Mouse (Mus musculus) activated CD4-positive, CD25-positive, alpha-beta regulatory T cell (primary cell): ENCODE data around the gene Stab1. TPM values are rescaled to one million over a fixed set of nuclear protein-coding genes. Genes with fewer than 3 reads are reported as not detected.

ENCODE experiments used
- polyA plus RNA-seq, 2 experiments: library from polyadenylated mRNA; unstranded; fragments of 100-300 nt; shearing (Covaris generic); gene quantifications; one replicate each; pipeline ENCODE4 v1.2.1; 2017

Stab1 gene
- polyA plus RNA-seq, result 1 to 10 TPM in 1 of 2 experiments, under 1 TPM in 1; 0.92 to 1.1 TPM

DNA sequence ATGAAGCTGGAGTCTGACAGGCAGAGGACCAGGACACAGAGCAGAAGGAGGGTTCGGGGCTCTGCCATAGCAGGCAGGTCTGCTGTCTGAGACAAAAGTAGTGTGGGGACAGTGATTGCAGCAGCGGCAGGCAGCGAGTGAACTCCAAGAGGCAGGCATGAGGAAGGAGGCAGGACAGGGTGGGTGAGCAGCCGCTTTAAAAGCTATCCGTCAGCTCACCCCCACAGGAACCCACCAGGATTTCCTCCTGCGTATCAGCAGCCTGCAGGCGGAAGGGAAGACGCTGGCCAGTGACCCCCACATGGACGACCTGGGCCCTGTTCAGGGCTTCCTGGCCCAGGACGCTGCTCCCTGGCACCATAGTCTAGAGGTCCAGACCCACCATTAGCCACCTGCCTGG lies at the start of gene Stab1:
Gene Stab1, minus strand, starts transcription at position 217 of the 400 bp plus-strand sequence.

DNA sequence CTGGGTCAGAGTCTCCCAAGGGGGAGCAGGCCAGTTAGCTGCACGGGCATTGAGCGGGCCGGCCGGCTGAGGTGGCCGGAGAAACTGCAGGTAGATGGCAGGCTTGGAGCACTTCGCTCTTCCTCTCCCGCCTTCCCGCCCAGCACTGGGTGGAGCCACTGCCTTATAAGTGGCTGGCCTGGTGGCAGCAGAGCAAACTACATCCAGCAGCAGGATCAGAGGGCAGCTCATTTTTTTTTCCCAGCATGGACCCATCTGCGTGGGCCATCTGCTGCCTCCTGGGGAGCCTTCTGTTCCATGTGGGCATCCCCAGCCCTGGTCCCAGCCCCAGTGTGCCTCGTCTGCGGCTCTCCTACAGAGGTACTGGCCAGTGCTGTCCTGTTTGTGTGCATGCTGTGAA lies 49.2 kb upstream of the Stab1 start, which contains the start of gene Sema3g:
Gene Sema3g, plus strand, starts transcription at position 195 of the 400 bp plus-strand sequence.

DNA sequence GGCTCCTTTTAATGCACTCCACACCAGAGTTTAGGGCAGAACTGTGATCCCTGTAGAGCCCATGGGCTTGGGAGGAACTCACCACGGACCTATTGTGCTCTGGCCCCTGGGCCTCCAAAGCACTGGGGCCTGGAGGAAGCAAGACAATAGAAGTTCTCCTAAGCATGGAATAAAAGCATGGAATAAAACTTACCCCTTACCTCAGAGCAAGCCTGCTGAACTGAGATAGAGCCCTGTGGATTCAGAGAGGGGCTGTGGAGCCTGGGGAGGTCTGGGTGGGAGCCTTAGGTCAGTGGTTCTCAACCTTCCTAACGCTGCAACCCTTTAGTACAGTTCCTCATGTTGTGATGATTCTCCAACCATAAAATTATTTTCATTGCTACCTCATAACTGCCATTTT lies 48.4 kb upstream of the Stab1 start, which contains the start of gene Nisch:
Gene Nisch, minus strand, starts transcription at position 101 of the 400 bp plus-strand sequence.

GRCm38 (mm10) chr14:31208084-31208483 lies 39.6 kb upstream of the Stab1 start, which contains the start of gene Tnnc1:
Gene Tnnc1 (plus strand): TSS chr14:31208312.

DNA sequence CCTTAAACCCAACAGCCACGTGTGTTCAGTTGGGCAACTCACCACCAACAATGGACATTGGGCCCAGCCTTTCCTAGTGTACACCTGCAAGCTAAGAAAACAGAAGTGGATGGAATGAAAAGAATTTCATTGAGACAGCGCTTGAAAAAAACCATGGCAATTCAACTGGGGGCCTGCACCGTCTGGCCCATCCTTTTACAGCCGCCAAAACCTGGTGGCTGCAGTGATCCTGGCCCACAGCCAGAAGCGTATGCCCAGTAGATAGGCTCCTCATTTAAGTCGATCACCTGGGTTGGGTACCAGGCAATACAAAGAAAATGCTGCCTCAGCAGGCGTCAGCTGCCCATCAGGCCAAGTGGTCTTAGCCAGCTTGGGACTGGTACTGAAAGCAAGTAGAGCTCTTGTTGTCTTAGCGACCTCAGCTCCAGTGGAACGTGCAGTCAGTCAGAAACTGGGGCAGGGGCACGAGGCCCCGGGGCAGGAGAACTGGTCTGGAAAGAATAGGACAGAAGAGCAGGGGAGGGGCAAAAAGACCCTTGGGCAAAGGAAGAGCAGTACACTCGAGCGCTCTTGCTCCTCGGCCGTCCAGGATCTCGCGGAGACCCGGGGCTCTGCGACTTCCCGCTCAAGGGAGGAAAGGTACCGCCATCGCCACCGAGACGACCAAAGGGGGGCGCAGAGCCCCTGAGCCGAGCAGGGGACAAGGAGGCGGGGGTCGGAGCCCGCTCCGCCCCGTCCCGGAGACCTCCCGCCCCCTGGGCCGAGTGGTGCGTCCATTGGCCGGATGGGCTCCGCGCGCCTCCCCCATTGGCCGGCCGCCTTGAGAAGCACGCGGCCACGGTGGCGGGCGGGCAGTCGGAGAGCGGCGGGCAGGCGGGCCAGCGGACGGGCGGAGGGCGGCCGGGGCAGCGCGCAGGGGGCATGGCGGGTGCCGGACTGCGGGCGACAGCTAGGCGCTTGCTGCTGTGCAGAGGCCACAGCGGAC lies 37.9 kb downstream of the Stab1 start, which contains the start of gene Nt5dc2:
Gene Nt5dc2, plus strand, starts transcription at position 818 of the 985 bp plus-strand sequence.

DNA sequence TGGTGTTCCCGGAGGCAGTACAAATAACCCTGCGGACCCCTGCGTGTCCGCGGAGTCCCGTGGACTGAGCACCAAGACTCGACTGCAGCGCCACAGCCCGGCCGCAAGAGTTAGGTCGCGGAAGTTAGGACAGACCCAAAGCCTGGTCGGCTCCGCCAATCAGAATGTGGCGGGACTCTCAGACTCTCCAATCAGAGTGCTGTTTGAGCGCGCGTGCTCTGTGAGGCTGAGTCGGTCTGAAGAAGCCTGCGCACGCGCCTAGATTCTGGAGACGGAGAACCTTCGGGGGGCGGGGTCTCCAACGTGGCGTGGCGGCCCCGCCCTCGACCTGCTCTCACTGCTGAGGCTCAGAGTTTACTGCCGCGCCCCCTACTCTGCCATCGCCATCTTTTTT lies 39.6 kb downstream of the Stab1 start, which contains the start of gene Smim4:
Gene Smim4, minus strand, starts transcription at position 131 of the 394 bp plus-strand sequence.

Other genes with a start within 250 kb of the Stab1 start
- gene Itih3, start 244.9 kb downstream of the Stab1 start, polyA plus RNA-seq, result not detected
- gene Itih1, start 225.4 kb downstream of the Stab1 start, polyA plus RNA-seq, result under 1 TPM in 1 of 2 experiments, not detected in 1; 0.11 TPM
- 1 to 10 TPM; 3.9 to 5.2 TPM for gene Nek4, start 217.3 kb downstream of the Stab1 start, polyA plus RNA-seq
- 1 to 10 TPM; 7.3 to 9.7 TPM for gene Glt8d1, start 167.2 kb downstream of the Stab1 start, polyA plus RNA-seq
- 100 to 1,000 TPM; 363 to 372 TPM for gene Spcs1, start 167.0 kb downstream of the Stab1 start, polyA plus RNA-seq
- 100 to 1,000 TPM; 134 to 149 TPM for gene Pbrm1, start 149.5 kb downstream of the Stab1 start, polyA plus RNA-seq
- gene Gnl3, start 149.5 kb downstream of the Stab1 start, polyA plus RNA-seq, result 100 to 1,000 TPM in 1 of 2 experiments, 10 to 100 TPM in 1; 61.4 to 126 TPM
- 100 to 1,000 TPM in 1 of 2 experiments, 10 to 100 TPM in 1; 61.0 to 141 TPM for gene Smim4, start 39.7 kb downstream of the Stab1 start, polyA plus RNA-seq
- 1 to 10 TPM; 2.2 to 2.4 TPM for gene Nt5dc2, start 37.6 kb downstream of the Stab1 start, polyA plus RNA-seq
- not detected for gene Tnnc1, start 39.7 kb upstream of the Stab1 start, polyA plus RNA-seq
- 100 to 1,000 TPM; 154 to 198 TPM for gene Nisch, start 48.3 kb upstream of the Stab1 start, polyA plus RNA-seq
- not detected for gene Sema3g, start 49.2 kb upstream of the Stab1 start, polyA plus RNA-seq
- 10 to 100 TPM; 13.2 to 18.1 TPM for gene Phf7, start 82.7 kb upstream of the Stab1 start, polyA plus RNA-seq
- gene Bap1, start 82.8 kb upstream of the Stab1 start, polyA plus RNA-seq, result 10 to 100 TPM; 62.0 to 63.5 TPM
- under 1 TPM in 1 of 2 experiments, not detected in 1; 0.06 TPM for gene Dnah1, start 155.3 kb upstream of the Stab1 start, polyA plus RNA-seq
- gene Capn7, start 168.0 kb upstream of the Stab1 start, polyA plus RNA-seq, result 10 to 100 TPM; 51.4 to 57.4 TPM